Mouse (Mus musculus) megakaryocyte, embryonic 14.5 days (primary cell): ENCODE measurements around the gene Prr14l. TPM values are rescaled to one million over a fixed set of nuclear protein-coding genes. Genes with fewer than 3 reads are reported as not detected.
A peak's percentile ranks its signal among the peaks of the same experiment; 100 is the strongest.
"Not testable (repeated sequence)": the region's sequence is repeated elsewhere in the genome, so short reads cannot be mapped to it uniquely, and the experiment has no call there.

Experiments used
- H3K27me3 ChIP-seq: replicated peaks from 2 replicates; pipeline ENCODE3; 2012; ENCODE audit warnings: inconsistent platforms
- H3K36me3 ChIP-seq: replicated peaks from 2 replicates; pipeline ENCODE3; 2012; ENCODE audit warnings: low read length, inconsistent platforms, mixed read lengths
- H3K4me1 ChIP-seq: 2 replicates; pipeline ENCODE4 v1.6.1; 2012; ENCODE audit warnings: inconsistent platforms
- H3K4me3 ChIP-seq: replicated peaks from 2 replicates; pipeline ENCODE3; 2012; ENCODE audit warnings: moderate library complexity, mild to moderate bottlenecking, inconsistent platforms
- H3K9me3 ChIP-seq: 2 replicates; pipeline ENCODE4 v1.6.1; 2012; ENCODE audit warnings: inconsistent platforms
- FLI1 ChIP-seq: IDR thresholded peaks from 2 replicates; pipeline ENCODE4 v1.6.1; 2012; ENCODE audit warnings: low read length, inconsistent platforms, mixed read lengths
- GATA1 ChIP-seq: IDR thresholded peaks from 3 replicates; pipeline ENCODE4 v1.6.1; 2012; ENCODE audit warnings: mixed read lengths, low read length, inconsistent platforms, borderline replicate concordance
- polyA plus RNA-seq: library from polyadenylated mRNA; stranded (reverse); fragments of >175 nt; gene quantifications from 2 replicates; pipeline ENCODE4 v1.2.3, GENCODE M21; 2012; ENCODE audit warnings: low replicate concordance; ENCODE audit not compliant: insufficient read depth

The Prr14l gene
- polyA plus RNA-seq, 1 experiment: 1.3 TPM

- TF ChIP-seq FLI1: no peak
- TF ChIP-seq GATA1: no peak
- Histone ChIP-seq H3K36me3 (peaks cover 17% of the 10 kb centered on the region), H3K4me1 (peaks cover 44% of the 10 kb centered on the region), H3K9me3 (no peaks in the 10 kb centered on the region), H3K4me3 (peak overlapping the region; percentile 93), H3K27me3 (no peaks in the 10 kb centered on the region)
Measured at GRCm38 (mm10) chr5:32854818-32855217, 762 bp upstream of the Prr14l start.

GRCm38 (mm10) chr5:32852026-32852425 lies 2.0 kb downstream of the Prr14l start:
- H3K9me3 ChIP-seq: no peaks in the 10 kb centered on the region
- H3K4me3 ChIP-seq: peak overlapping the region; percentile 90
- H3K36me3 ChIP-seq: peaks cover 34% of the 10 kb centered on the region
- TF ChIP-seq FLI1: no peak
- TF ChIP-seq GATA1: no peak
- no peaks in the 10 kb centered on the region for H3K27me3 ChIP-seq
- peaks cover 49% of the 10 kb centered on the region for H3K4me1 ChIP-seq

GRCm38 (mm10) chr5:32849580-32849979 lies 4.5 kb downstream of the Prr14l start:
- H3K9me3 ChIP-seq, H3K4me3 ChIP-seq, H3K27me3 ChIP-seq: not testable (repeated sequence)
- peaks cover 39% of the 10 kb centered on the region for H3K4me1 ChIP-seq
- H3K36me3 ChIP-seq: peaks cover 58% of the 10 kb centered on the region

- H3K9me3 ChIP-seq: no peaks in the 10 kb centered on the region
- no peak overlapping the region for H3K4me3 ChIP-seq
- H3K36me3 ChIP-seq: peaks cover 62% of the 10 kb centered on the region
- H3K27me3 ChIP-seq: no peaks in the 10 kb centered on the region
- peaks cover 35% of the 10 kb centered on the region for H3K4me1 ChIP-seq
- TF ChIP-seq FLI1 (no peak), GATA1 (no peak)
Measured at GRCm38 (mm10) chr5:32849178-32849577, 4.9 kb downstream of the Prr14l start.

DNA sequence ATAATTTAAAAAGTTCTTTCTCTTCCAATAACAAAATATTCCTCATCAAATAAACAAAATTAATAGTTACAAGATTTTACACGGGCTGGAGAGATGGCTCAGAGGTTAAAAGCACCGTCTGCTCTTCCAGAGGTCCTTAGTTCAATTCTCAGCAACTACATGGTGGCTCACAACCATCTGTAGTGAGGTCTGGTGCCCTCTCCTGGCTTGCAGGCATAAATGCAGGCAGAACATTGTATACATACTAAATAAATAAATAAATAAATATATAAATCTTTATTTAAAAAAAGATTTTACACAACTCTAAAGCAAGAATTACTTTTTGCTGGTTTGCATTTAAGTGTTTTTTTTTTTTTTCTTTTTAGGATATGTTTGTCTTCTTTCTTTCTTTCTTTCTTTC lies 14.0 kb downstream of the Prr14l start:
- Histone ChIP-seq H3K36me3 (peaks cover 90% of the 10 kb centered on the region), H3K4me1 (peaks cover 6% of the 10 kb centered on the region; the same call in 1 of the 2 replicates), H3K9me3 (no peaks in the 10 kb centered on the region), H3K4me3 (no peak overlapping the region), H3K27me3 (no peaks in the 10 kb centered on the region)
- TF ChIP-seq FLI1 (no peak), GATA1 (no peak)

DNA sequence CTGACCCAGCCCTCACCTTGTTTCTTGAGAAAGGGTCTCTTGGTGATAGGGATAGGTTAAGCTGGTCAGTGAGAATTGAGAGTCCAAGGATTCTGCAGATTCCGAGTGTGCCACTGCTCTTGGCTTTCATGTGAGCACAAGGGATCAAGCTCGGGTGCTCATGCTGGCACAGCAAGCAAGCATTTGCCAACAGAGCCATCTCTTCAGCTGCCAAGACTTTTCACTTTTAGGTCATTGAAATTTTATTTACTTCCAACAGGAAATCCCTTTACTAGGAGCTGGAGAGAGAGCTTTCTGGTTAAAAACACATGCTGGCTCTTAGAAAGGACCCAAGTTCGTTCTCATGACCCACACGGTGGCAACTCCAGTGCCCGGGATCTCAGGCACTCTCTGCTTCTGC lies 17.1 kb downstream of the Prr14l start:
- TF ChIP-seq FLI1: no peak
- TF ChIP-seq GATA1: no peak
- Histone ChIP-seq H3K9me3 (no peaks in the 10 kb centered on the region), H3K4me1 (peaks cover 9% of the 10 kb centered on the region), H3K27me3 (no peaks in the 10 kb centered on the region), H3K36me3 (peaks cover 90% of the 10 kb centered on the region), H3K4me3 (no peak overlapping the region)

GRCm38 (mm10) chr5:32834497-32834896 lies 19.6 kb downstream of the Prr14l start:
- Histone ChIP-seq H3K4me3 (no peak overlapping the region), H3K36me3 (peaks cover 95% of the 10 kb centered on the region), H3K27me3 (no peaks in the 10 kb centered on the region), H3K4me1 (peaks cover 9% of the 10 kb centered on the region), H3K9me3 (no peaks in the 10 kb centered on the region)
- TF ChIP-seq FLI1 (no peak), GATA1 (no peak)

DNA sequence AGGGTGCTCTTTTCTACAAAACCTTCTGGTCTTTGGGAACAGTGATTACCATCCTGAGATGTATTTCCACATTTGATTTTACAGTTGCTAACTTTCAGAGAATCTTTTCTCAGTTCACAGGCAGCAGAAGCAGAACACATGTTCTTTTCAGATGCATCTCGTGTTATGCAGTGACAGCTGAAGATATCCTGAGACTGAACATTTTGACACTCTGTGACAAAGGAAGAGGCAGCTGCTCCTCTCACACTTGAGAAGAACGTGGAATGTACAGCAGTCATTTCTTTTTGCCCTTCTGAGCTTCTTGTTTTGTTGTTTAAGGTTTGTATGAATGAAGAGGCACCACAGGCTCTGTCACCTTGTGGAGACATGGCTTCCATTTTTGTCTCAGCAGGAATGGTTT lies 24.0 kb downstream of the Prr14l start:
- Histone ChIP-seq H3K4me1 (peaks cover 3% of the 10 kb centered on the region; the same call in 1 of the 2 replicates), H3K4me3 (no peak overlapping the region), H3K36me3 (peaks cover 95% of the 10 kb centered on the region), H3K27me3 (no peaks in the 10 kb centered on the region), H3K9me3 (no peaks in the 10 kb centered on the region)
- TF ChIP-seq FLI1: no peak
- no peak for TF ChIP-seq GATA1

- H3K4me1 ChIP-seq, H3K27me3 ChIP-seq, H3K4me3 ChIP-seq, H3K9me3 ChIP-seq: not testable (repeated sequence)
- peaks cover 87% of the 10 kb centered on the region for H3K36me3 ChIP-seq
Measured at GRCm38 (mm10) chr5:32828766-32829165, 25.3 kb downstream of the Prr14l start.

- H3K9me3 ChIP-seq: no peaks in the 10 kb centered on the region
- TF ChIP-seq GATA1: no peak
- no peak for TF ChIP-seq FLI1
- no peak within 1 kb of the TSS for H3K4me3 ChIP-seq
- no peaks in the 10 kb centered on the region for H3K27me3 ChIP-seq
- no peaks in the 10 kb centered on the region for H3K4me1 ChIP-seq
- peaks cover 87% of the 10 kb centered on the region for H3K36me3 ChIP-seq
Measured at GRCm38 (mm10) chr5:32827009-32827408, 27.0 kb downstream of the Prr14l start, which contains the start of gene Gm20671. Gene Gm20671, minus strand, starts transcription at chr5:32827109.

DNA sequence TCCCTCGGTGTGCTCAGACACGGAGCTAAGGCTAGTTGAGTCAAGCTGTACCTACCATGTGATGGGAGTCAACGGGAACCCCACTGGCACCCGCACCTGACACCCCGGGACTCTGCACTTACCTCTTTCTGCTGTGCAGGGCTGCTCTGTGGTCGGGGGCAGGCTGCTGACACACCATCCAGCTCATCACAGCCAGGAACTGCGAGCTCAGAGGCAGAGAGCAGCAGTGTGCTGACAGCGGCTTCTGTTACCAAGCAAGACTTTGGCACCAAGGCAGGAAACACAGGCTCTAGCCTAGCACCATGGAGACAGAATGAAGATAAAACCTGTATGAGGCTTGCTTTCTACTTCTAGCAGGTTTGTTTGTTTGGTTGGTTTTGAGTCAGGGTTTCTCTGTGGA lies 33.6 kb downstream of the Prr14l start:
- no peak for TF ChIP-seq GATA1
- TF ChIP-seq FLI1: no peak
- H3K9me3 ChIP-seq: no peaks in the 10 kb centered on the region
- H3K36me3 ChIP-seq: peaks cover 86% of the 10 kb centered on the region
- no peak overlapping the region for H3K4me3 ChIP-seq
- H3K4me1 ChIP-seq: peaks cover 4% of the 10 kb centered on the region; the same call in 1 of the 2 replicates
- H3K27me3 ChIP-seq: no peaks in the 10 kb centered on the region
